Mouse (Mus musculus): ENCODE measurements around the gene Gfpt2. TPM values are rescaled to one million over a fixed set of nuclear protein-coding genes. Genes with fewer than 3 reads are reported as not detected.
A peak's percentile ranks its signal among the peaks of the same experiment; 100 is the strongest.

Gfpt2 gene
- polyA plus RNA-seq, 1 experiment = not detected

- TF ChIP-seq POLR2A (IDR thresholded peaks at IDR 0.05; ENCODE audit: borderline replicate concordance, low read depth, low read length) (no peak), CTCF (IDR thresholded peaks at IDR 0.05; ENCODE audit: low read depth, low read length) (peak; percentile 52; the same call in 1 of the 2 replicates)
- no peak overlapping the region for H3K4me3 ChIP-seq (ENCODE audit: insufficient read depth, low read length)
- no peaks in the 10 kb centered on the region for H3K4me1 ChIP-seq (ENCODE audit: control insufficient read depth, insufficient read depth, low read length)
- H3K27ac ChIP-seq (ENCODE audit: insufficient read depth, low read depth, low read length) = no peak overlapping the region
Measured at GRCm38 (mm10) chr11:49869762-49870161, 75.8 kb downstream of the Gfpt2 start.

GRCm38 (mm10) chr11:49871914-49872313 is 77.9 kb downstream of the Gfpt2 start:
- Histone ChIP-seq H3K4me3 (ENCODE audit: insufficient read depth, low read length) (no peak overlapping the region), H3K27ac (ENCODE audit: insufficient read depth, low read depth, low read length) (no peak overlapping the region), H3K4me1 (ENCODE audit: control insufficient read depth, insufficient read depth, low read length) (no peaks in the 10 kb centered on the region)
- TF ChIP-seq CTCF (IDR thresholded peaks at IDR 0.05; ENCODE audit: low read depth, low read length) = peak; percentile 61; the same call in 1 of the 2 replicates
- TF ChIP-seq POLR2A (IDR thresholded peaks at IDR 0.05; ENCODE audit: borderline replicate concordance, low read depth, low read length) = no peak

- Histone ChIP-seq H3K4me1 (ENCODE audit: control insufficient read depth, insufficient read depth, low read length) (no peaks in the 10 kb centered on the region), H3K27ac (ENCODE audit: insufficient read depth, low read depth, low read length) (no peak overlapping the region), H3K4me3 (ENCODE audit: insufficient read depth, low read length) (no peak overlapping the region)
- TF ChIP-seq CTCF (IDR thresholded peaks at IDR 0.05; ENCODE audit: low read depth, low read length) (no peak), POLR2A (IDR thresholded peaks at IDR 0.05; ENCODE audit: borderline replicate concordance, low read depth, low read length) (no peak)
Measured at GRCm38 (mm10) chr11:49872779-49873178, 78.8 kb downstream of the Gfpt2 start.

DNA sequence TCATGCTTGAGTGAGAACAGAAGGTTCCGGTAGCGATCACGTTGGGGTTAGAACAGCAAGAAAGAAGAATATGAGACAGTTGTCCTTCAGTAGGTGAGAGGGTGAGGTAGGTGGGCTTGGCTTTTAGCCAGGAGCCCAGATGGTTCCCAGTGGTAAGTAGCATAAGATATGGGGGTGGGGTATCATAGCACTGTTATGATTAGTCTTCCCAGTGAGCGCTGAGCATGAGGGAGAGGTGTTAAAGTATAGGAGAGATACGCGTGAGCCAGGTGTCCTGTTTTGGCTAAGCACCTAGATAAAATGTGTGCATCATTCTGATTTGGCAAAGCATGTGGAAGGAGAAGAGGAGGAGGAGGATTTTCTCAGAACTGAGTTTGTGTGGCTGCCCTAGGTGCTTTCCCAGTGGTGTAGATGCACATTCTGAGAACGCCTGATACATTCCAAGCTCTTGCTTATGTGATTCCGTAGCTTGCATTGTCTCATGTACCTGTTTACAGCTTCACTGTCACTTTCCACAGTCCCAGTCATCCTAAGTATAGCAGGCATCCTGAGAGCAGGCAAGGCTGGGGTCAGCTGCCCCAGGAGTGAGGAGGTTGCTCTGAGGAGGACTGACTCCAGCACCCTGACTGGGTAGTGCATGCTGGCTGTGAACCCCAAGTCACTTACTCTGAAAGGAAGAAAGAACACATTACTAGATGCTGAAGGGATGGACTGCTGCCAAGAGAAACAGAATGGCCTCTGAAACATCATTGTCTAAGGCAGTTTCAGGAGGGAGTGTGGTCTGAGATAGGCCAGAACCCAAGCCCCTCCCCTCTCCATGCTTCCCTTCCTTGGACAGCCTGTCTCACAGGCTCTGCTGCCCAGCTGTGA is 83.2 kb downstream of the Gfpt2 start:
- peaks cover 2% of the 10 kb centered on the region; the same call in 1 of the 2 replicates for H3K4me1 ChIP-seq (ENCODE audit: control insufficient read depth, insufficient read depth, low read length)

DNA sequence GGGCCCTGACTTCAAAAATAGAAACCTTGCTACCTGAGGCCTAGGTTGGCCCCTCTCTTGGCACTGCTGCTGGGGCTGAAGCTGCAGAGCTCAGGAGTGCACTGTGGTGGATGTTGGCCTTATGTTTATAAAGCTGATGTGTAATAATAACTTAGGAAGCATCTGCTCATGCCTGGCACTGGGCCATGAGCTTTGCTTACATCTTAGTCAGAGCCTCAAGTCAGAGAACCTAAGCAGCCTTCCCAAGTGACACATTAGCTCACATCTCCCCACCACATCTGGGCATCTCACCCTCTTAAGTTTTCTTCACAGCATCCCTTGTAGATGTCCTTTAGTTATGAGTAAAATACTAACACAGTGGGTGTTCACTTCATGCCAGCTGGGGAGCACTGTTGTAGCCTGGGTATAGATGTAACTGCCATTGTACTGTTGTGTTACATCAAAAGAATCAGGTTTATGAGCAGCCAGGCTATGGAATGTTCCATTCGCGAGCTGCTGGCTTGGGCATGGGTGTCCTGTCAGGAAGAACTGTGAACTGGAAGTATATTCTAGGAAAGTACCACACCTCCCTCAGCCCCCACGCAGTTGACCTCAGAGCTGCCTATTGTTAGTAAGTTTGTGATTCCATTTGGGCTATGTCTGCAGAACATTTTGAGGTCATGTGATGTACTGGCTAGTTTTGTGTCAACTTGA is 86.1 kb downstream of the Gfpt2 start:
- TF ChIP-seq POLR2A (IDR thresholded peaks at IDR 0.05; ENCODE audit: borderline replicate concordance, low read depth, low read length) (no peak), CTCF (IDR thresholded peaks at IDR 0.05; ENCODE audit: low read depth, low read length) (no peak)
- H3K4me3 ChIP-seq (ENCODE audit: insufficient read depth, low read length) = no peak overlapping the region
- H3K4me1 ChIP-seq (ENCODE audit: control insufficient read depth, insufficient read depth, low read length) = peaks cover 2% of the 10 kb centered on the region; the same call in 1 of the 2 replicates
- H3K27ac ChIP-seq (ENCODE audit: insufficient read depth, low read depth, low read length) = no peak overlapping the region

More for the DNA sequence above, 83.2 kb downstream of the Gfpt2 start:
- Histone ChIP-seq H3K27ac (ENCODE audit: insufficient read depth, low read depth, low read length) (no peak overlapping the region), H3K4me3 (ENCODE audit: insufficient read depth, low read length) (no peak overlapping the region)
- TF ChIP-seq CTCF (IDR thresholded peaks at IDR 0.05; ENCODE audit: low read depth, low read length) = no peak

DNA sequence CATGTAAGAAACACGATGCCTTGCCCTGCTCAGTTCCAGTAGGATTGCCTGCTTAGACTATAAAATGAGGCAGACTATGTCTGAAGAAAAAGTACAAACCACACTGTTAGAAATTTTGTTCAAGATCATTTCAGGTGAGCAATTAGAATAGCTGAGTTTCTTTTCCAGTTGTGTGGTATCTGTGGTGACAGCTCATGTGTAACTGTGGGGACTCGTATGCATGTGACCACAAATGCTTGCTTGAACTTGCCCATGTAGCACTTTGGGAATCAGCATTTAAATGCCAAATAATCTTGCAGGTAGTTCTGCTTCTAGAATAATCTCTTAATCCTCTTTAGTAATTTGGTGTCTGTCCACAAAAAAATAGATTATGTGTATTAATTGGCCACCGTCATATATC is 89.4 kb downstream of the Gfpt2 start:
- TF ChIP-seq POLR2A (IDR thresholded peaks at IDR 0.05; ENCODE audit: borderline replicate concordance, low read depth, low read length) (no peak), CTCF (IDR thresholded peaks at IDR 0.05; ENCODE audit: low read depth, low read length) (no peak)
- no peak overlapping the region for H3K27ac ChIP-seq (ENCODE audit: insufficient read depth, low read depth, low read length)
- H3K4me3 ChIP-seq (ENCODE audit: insufficient read depth, low read length) = no peak overlapping the region
- peaks cover 2% of the 10 kb centered on the region; the same call in 1 of the 2 replicates for H3K4me1 ChIP-seq (ENCODE audit: control insufficient read depth, insufficient read depth, low read length)

Other genes with a start within 250 kb of the Gfpt2 start
- gene Olfr1380, start 237.3 kb upstream of the Gfpt2 start, polyA plus RNA-seq (2012; ENCODE audit: insufficient read depth, insufficient read length, missing spikeins) = not detected in 2 replicates
- gene Flt4, start 184.9 kb upstream of the Gfpt2 start, polyA plus RNA-seq (2012; ENCODE audit: insufficient read depth, insufficient read length, missing spikeins) = not detected in 2 replicates
- not detected in 2 replicates for gene Scgb3a1, start 130.6 kb upstream of the Gfpt2 start, polyA plus RNA-seq (2012; ENCODE audit: insufficient read depth, insufficient read length, missing spikeins)
- 33.5 and 37.6 TPM in 2 replicates for gene Cnot6, start 81.5 kb upstream of the Gfpt2 start, polyA plus RNA-seq (2012; ENCODE audit: insufficient read depth, insufficient read length, missing spikeins)
- 38.6 and 42.8 TPM in 2 replicates for gene Mapk9, start 52.6 kb downstream of the Gfpt2 start, polyA plus RNA-seq (2012; ENCODE audit: insufficient read depth, insufficient read length, missing spikeins)
- not detected in 2 replicates for gene Rasgef1c, start 107.7 kb downstream of the Gfpt2 start, polyA plus RNA-seq (2012; ENCODE audit: insufficient read depth, insufficient read length, missing spikeins)
- 504 and 635 TPM in 2 replicates for gene Rnf130, start 231.2 kb downstream of the Gfpt2 start, polyA plus RNA-seq (2012; ENCODE audit: insufficient read depth, insufficient read length, missing spikeins)

Data from bone marrow macrophage, adult 2 months (primary cell).